Mouse (Mus musculus) splenic B cell, adult 2 months (primary cell): ENCODE measurements at regions not wholly inside any gene's neighbourhood (a gene's known extent, or its start where the extent isn't known, plus 50 kb on each side); places are given as distances from the start of the nearest gene placed in this dataset.
"Not testable (repeated sequence)": the region's sequence is repeated elsewhere in the genome, so short reads cannot be mapped to it uniquely, and the experiment has no call there.

Experiments used
- DNase-seq: peaks from one replicate; pipeline ENCODE4 v3.0.0-alpha.2; 2011; ENCODE audit warnings: low read depth, low spot score
- H3K27me3 ChIP-seq: 2 replicates; pipeline ENCODE4 v1.6.1; 2012; ENCODE audit warnings: mild to moderate bottlenecking, low read length, moderate library complexity, mixed read lengths; ENCODE audit not compliant: control insufficient read depth, poor library complexity, insufficient read depth, severe bottlenecking
- H3K36me3 ChIP-seq: 2 replicates; pipeline ENCODE4 v1.6.1; 2012; ENCODE audit warnings: mild to moderate bottlenecking, low read length, moderate library complexity, mixed read lengths; ENCODE audit not compliant: control insufficient read depth, poor library complexity, insufficient read depth, severe bottlenecking

DNA sequence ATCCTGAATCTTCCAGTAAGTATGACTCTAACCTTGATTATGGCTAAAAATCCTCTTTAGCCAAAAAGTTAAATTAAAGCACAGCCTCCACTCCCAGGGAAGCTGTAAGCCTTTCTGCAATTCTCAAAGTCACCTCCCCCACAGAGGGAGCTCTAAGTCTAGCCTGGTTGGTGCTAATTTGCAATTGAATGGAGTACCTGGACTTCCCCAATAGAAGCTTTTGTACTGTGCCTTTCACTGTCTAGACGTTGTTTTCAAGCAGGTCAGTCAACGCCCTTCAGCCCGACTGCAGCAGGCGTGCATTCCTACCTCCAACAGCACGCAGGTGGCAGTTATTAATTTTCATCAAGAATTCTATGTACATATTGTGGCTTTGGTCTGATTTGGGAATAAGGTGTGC is 87.2 kb downstream of the Catsperg2 start:
- H3K36me3 ChIP-seq, DNase-seq, H3K27me3 ChIP-seq: not testable (repeated sequence)

DNA sequence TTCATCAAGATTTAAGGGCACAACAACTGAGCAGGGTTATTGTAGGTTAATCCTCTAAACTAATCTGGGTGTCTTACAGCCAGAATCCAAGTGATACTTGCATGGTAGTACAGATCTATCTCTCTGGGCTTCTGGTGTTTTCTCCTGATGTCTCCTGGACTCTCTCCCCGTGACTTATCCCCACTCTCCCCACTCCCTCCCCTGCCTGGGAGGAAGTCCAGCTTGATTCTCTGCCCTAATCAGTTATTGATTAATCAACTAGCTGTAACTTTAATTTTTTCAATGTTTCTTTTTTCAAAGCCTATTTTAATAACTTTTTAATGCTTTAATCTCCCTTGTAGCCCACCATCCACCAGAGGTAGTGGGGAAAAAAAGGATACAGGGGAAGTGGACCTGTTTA is 83.9 kb upstream of the Sipa1l3 start:
- DNase-seq = no peak
- Histone ChIP-seq H3K27me3 (no peaks in the 10 kb centered on the region), H3K36me3 (no peaks in the 10 kb centered on the region)

DNA sequence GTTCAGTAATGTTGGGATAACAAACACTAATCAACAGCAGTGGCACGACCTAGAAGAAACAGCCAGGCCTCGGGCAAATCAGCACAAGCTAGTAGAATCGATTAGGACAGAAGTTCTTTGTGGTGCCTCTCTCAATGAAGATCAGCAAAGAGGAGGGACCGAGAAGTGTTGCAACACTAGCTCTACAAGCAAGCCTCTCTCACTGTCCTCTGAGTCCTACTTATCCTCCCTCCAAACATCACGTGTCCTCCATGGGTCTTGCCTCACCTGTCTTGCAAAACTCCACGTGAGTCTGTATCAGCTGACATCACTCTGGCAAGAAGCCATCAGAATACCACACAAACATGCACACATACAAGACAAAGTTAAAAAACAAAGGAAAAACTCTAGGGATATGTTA is 82.9 kb upstream of the Sipa1l3 start:
- H3K27me3 ChIP-seq = no peaks in the 10 kb centered on the region
- H3K36me3 ChIP-seq = no peaks in the 10 kb centered on the region
- no peak for DNase-seq

DNA sequence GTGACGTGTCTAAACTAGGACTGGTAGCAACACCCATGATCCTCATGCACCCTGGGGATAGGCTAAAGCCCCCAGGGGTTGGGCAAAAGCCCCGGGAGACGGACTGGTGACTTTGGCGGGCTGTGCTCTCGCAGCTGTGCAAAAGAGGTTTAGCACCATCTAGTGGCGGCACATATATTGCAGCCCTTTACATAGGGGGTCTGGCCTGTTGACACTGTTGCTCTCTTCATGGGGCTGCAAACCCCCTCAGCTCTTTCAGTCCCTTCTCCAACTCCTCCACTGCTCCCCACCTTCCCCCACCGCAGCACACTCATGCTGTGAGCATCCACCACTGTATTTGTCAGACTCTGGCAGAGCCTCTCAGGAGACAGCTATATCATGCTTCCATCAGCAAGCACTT is 78.8 kb upstream of the Sipa1l3 start:
- peak; percentile 44 for DNase-seq
- not testable (repeated sequence) for H3K36me3 ChIP-seq, H3K27me3 ChIP-seq

DNA sequence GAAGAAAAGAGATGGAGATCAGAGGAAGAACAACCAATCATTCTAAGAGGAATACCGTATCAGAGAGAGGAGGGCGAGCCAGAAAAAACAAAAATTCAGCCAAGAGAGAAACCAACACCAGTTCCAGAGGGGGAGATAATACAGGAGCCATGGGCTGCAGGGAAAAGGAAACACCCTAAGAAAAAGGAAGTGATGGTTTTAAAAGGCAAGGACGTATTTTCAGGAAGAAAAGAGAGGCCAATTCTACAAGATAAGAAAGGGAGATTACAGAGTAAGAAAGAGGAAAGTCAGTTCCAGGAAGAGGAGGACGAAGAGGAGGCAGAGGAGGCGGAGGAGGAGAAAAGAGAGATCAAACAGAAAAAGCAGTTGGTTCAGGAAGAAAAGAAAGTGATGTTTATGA is 59.7 kb upstream of the Sipa1l3 start:
- DNase-seq = no peak
- no peaks in the 10 kb centered on the region for H3K27me3 ChIP-seq
- H3K36me3 ChIP-seq = no peaks in the 10 kb centered on the region

DNA sequence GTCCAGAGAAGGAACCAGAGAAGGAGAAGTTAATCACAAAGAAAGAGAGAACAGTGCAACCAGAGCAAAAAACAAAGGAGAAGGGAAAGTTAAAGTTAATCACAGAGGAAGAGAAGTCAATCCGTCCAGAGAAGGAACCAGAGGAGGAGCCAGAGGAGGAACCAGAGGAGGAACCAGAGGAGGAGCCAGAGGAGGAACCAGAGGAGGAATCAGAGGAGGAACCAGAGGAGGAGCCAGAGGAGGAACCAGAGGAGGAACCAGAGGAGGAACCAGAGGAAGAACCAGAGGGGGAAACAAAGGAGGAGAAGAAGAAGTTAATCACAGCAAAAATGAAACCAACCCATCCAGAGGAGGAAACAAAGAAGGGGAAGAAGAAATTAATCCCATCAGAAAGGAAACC is 57.2 kb upstream of the Sipa1l3 start:
- DNase-seq = no peak
- no peaks in the 10 kb centered on the region for H3K27me3 ChIP-seq
- no peaks in the 10 kb centered on the region for H3K36me3 ChIP-seq
